Mouse (Mus musculus) stomach, postnatal 0 days (tissue): ENCODE results near the gene Spata2.

Experiments used
- CTCF ChIP-seq: IDR thresholded peaks from 2 replicates; pipeline ENCODE4 v1.5.1; 2016; ENCODE audit warnings: antibody characterized with exemption, low read depth, mild to moderate bottlenecking, moderate library complexity
- EP300 ChIP-seq: optimal IDR thresholded peaks from 2 replicates; pipeline ENCODE3; 2016; ENCODE audit warnings: antibody characterized with exemption

DNA sequence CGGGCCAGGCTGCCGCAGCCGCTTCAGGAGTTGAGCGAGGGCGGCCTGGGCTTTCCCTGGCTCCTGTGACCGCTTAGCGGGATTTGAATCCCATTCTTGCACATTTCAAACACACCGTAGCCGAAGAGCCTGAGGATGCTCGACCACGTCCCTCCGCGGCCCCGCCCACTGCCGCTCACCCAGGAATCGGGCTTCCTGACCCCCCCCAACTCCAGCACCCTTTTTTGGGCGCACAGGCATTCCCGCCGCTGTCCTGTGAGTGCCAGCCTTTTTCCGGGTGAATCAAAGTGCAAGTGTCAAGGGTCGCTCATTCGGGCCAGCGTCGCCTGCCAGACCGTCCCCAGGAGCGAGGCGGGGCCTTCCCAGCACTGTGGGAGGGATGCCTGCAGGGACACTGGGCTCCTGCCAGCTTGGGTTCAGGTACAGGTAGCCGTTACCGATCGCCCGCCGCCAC is 11.2 kb upstream of the Spata2 start:
- no peak for TF ChIP-seq EP300
- TF ChIP-seq CTCF, result no peak
